Mouse (Mus musculus) heart, postnatal 0 days (tissue): Measurements from ENCODE around the gene Bco2. TPM values are rescaled to one million over a fixed set of nuclear protein-coding genes. Genes with fewer than 3 reads are reported as not detected.

Source experiments
- ATAC-seq: fragments of 200-750 bp; cut with Nextera tagmentation; 2 replicates; pipeline ENCODE4 v1.8.0; 2017; ENCODE audit warnings: low read depth, moderate number of reproducible peaks, moderate library complexity; ENCODE audit not compliant: insufficient read depth
- DNase-seq: peaks from one replicate; pipeline ENCODE4 v3.0.0-alpha.2; 2016; ENCODE audit warnings: low spot score
- H3K27ac ChIP-seq: fragments of 300-500 bp; sonication (generic); 2 replicates; pipeline ENCODE4 v1.5.1; 2014; ENCODE audit warnings: low read depth, mild to moderate bottlenecking
- H3K27me3 ChIP-seq: fragments of 300-500 bp; sonication (generic); 2 replicates; pipeline ENCODE4 v1.6.1; 2014; ENCODE audit warnings: low read length, mixed read lengths; ENCODE audit not compliant: control insufficient read depth, insufficient read depth
- H3K36me3 ChIP-seq: fragments of 300-500 bp; sonication (generic); replicated peaks from 2 replicates; pipeline ENCODE4 v1.6.1; 2014; ENCODE audit warnings: low read length, mixed read lengths; ENCODE audit not compliant: control insufficient read depth, insufficient read depth
- H3K4me1 ChIP-seq: fragments of 300-500 bp; sonication (generic); 2 replicates; pipeline ENCODE4 v1.6.1; 2014; ENCODE audit warnings: antibody characterized with exemption; ENCODE audit not compliant: control insufficient read depth, insufficient read depth
- H3K4me2 ChIP-seq: fragments of 300-500 bp; sonication (generic); 2 replicates; pipeline ENCODE4 v1.6.1; 2014; ENCODE audit warnings: low read depth, mild to moderate bottlenecking, low read length, moderate library complexity
- H3K4me3 ChIP-seq: fragments of 300-500 bp; sonication (generic); 2 replicates; pipeline ENCODE4 v1.5.1; 2014; ENCODE audit warnings: low read depth, low read length
- H3K9ac ChIP-seq: fragments of 300-500 bp; sonication (generic); replicated peaks from 2 replicates; pipeline ENCODE4 v1.6.1; 2014; ENCODE audit warnings: low read depth, low read length, mixed read lengths
- H3K9me3 ChIP-seq: fragments of 300-500 bp; sonication (generic); replicated peaks from 2 replicates; pipeline ENCODE4 v1.6.1; 2016; ENCODE audit warnings: low read length; ENCODE audit not compliant: control insufficient read depth
- CTCF ChIP-seq: IDR thresholded peaks from 2 replicates; pipeline ENCODE4 v1.5.1; 2016; ENCODE audit warnings: antibody characterized with exemption, control low read depth, low read depth
- EP300 ChIP-seq: IDR thresholded peaks from 2 replicates; pipeline ENCODE4 v1.6.1; 2016; ENCODE audit warnings: antibody characterized with exemption, low read depth
- WGBS: fragments of 180-500 bp; shearing (Covaris S2); extraction: QIAGEN DNeasy Blood & Tissue Kit; methylation state at CpG from one replicate; pipeline ENCODE4 v1.1.7; 2014; 5-methylcytosine and 5-hydroxymethylcytosine counted together
- polyA plus RNA-seq: library from polyadenylated mRNA; unstranded; fragments of >200 nt; fragmentation: Nextera tagmentation; extraction: Ambion mirVana; gene quantifications from 2 replicates; pipeline ENCODE4 v1.2.1, GENCODE M21; 2015
- total RNA-seq: library from RNA; depleted of rRNA; stranded (reverse); fragments of >200 nt; gene quantifications from 2 replicates; pipeline ENCODE4 v1.2.3, GENCODE M21; 2014; ENCODE audit warnings: low replicate concordance

Gene Bco2
- total and polyA plus RNA-seq, 2 experiments from 2014 or later, result 0.07 TPM; not detected in 1

DNA sequence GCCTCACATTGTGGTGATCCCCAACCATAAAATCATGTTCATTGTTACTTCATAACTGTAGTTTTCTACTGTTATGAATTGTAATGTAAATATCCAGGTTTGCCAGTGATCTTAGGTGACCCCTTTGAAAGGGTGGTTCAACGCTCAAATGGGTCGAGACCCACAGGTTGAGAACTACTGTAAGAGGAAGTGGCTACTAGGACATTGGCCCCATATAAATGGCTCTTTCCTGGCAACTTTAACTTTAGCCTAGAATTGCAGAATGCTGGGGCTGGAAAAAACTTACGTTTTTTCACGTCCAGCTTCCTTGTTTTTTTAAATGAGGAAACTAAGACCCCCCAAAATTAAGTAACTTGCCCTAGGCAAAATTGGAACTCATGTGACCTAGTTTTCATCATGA, 12.4 kb upstream of the Bco2 start:
- Histone ChIP-seq H3K9ac (no peak overlapping the region), H3K4me2 (no peak overlapping the region), H3K36me3 (no peaks in the 10 kb centered on the region), H3K27ac (no peak overlapping the region), H3K4me3 (no peak overlapping the region), H3K4me1 (no peaks in the 10 kb centered on the region), H3K9me3 (no peaks in the 10 kb centered on the region), H3K27me3 (no peaks in the 10 kb centered on the region)
- TF ChIP-seq EP300, result no peak
- no peak for ATAC-seq
- WGBS, result 80% methylated on average over 4 of the region's 4 CpGs
- DNase-seq, result no peak

DNA sequence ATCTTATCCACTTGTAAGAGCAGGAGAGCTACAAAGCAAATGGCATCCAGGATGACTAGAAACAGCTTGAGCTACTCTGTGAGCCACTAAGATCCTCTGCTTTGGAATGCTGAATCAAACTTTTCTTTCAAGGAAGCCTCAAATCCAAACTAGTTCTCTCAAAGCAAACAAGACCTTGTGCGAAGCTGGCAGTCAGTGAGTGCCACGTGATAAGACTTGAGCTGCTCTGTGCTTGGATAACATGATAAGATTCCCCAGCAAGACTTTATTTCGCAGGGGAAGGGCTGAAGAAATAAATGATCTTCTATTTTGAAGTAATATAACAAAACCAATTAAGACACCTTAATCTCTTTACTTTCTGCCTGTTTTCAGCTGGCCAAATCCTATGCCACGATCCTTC, 11.0 kb upstream of the Bco2 start:
- DNase-seq (no peak), ATAC-seq (no peak)
- H3K27ac ChIP-seq, result no peak overlapping the region
- H3K27me3 ChIP-seq, result no peaks in the 10 kb centered on the region
- no peaks in the 10 kb centered on the region for H3K4me1 ChIP-seq
- 37% methylated on average over 4 of the region's 4 CpGs for WGBS
- no peak overlapping the region for H3K4me3 ChIP-seq
- TF ChIP-seq EP300 (no peak), CTCF (no peak)
- no peaks in the 10 kb centered on the region for H3K36me3 ChIP-seq
- H3K9ac ChIP-seq, result no peak overlapping the region
- H3K9me3 ChIP-seq, result no peaks in the 10 kb centered on the region
- no peak overlapping the region for H3K4me2 ChIP-seq

GRCm38 (mm10) chr9:50565173-50565572, 10.2 kb upstream of the Bco2 start:
- no peaks in the 10 kb centered on the region for H3K9me3 ChIP-seq
- no peak overlapping the region for H3K4me2 ChIP-seq
- no peak overlapping the region for H3K27ac ChIP-seq
- no peak overlapping the region for H3K4me3 ChIP-seq
- WGBS, result 58% methylated on average over 7 of the region's 7 CpGs
- ATAC-seq (no peak), DNase-seq (no peak)
- H3K4me1 ChIP-seq, result no peaks in the 10 kb centered on the region
- TF ChIP-seq EP300, result no peak
- TF ChIP-seq CTCF, result no peak
- H3K9ac ChIP-seq, result no peak overlapping the region
- H3K36me3 ChIP-seq, result no peaks in the 10 kb centered on the region
- H3K27me3 ChIP-seq, result no peaks in the 10 kb centered on the region

DNA sequence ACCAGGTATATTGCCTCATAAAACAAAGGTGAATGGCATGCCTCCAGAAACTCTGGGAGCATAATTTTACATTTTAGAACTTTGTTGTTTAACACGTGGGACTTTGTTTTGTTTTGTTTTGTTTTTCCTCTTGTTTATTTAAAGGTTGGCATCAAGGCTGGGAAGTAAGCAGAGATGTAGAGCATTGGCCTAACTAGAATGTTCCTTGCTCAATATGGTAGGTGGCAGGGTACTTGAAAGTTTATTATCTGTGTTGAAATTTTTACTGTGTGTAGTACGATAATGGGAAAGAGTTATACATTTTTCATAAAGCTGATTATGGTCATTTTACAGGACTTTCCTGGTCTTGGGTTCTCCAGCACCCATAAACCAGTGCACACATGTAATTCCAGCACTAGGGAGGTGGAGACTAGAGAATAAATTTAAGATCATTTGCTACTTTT, 7.0 kb upstream of the Bco2 start:
- Histone ChIP-seq H3K9ac (no peak overlapping the region), H3K27ac (no peak overlapping the region), H3K36me3 (no peaks in the 10 kb centered on the region), H3K4me1 (no peaks in the 10 kb centered on the region), H3K4me3 (no peak overlapping the region), H3K9me3 (no peaks in the 10 kb centered on the region), H3K27me3 (no peaks in the 10 kb centered on the region), H3K4me2 (no peak overlapping the region)
- WGBS, result 69% methylated on average over 2 of the region's 2 CpGs
- ATAC-seq (no peak), DNase-seq (no peak)
- TF ChIP-seq CTCF (no peak), EP300 (no peak)

GRCm38 (mm10) chr9:50561145-50561917, 6.3 kb upstream of the Bco2 start, which contains the start of gene Tex12:
Tex12 (minus strand) TSS chr9:50561325.
- DNase-seq (no peak), ATAC-seq (no peak)
- no peak within 1 kb of the TSS for H3K4me3 ChIP-seq
- H3K27ac ChIP-seq, result no peak within 1 kb of the TSS
- WGBS, result 80% methylated on average over 38 of the region's 38 CpGs
- TF ChIP-seq CTCF (no peak), EP300 (no peak)
- no peak within 1 kb of the TSS for H3K4me2 ChIP-seq
- H3K4me1 ChIP-seq, result no peaks in the 10 kb centered on the region
- no peaks in the 10 kb centered on the region for H3K36me3 ChIP-seq
- H3K9me3 ChIP-seq, result no peaks in the 10 kb centered on the region
- H3K9ac ChIP-seq, result no peak within 1 kb of the TSS
- no peaks in the 10 kb centered on the region for H3K27me3 ChIP-seq
